Mouse (Mus musculus) urinary bladder, postnatal 10 days (tissue): ENCODE results near the gene Tomm6.

Experiments
- DNase-seq: peaks from one replicate; pipeline ENCODE4 v3.0.0; 2022; ENCODE audit warnings: low spot score

Gene Tomm6

DNA sequence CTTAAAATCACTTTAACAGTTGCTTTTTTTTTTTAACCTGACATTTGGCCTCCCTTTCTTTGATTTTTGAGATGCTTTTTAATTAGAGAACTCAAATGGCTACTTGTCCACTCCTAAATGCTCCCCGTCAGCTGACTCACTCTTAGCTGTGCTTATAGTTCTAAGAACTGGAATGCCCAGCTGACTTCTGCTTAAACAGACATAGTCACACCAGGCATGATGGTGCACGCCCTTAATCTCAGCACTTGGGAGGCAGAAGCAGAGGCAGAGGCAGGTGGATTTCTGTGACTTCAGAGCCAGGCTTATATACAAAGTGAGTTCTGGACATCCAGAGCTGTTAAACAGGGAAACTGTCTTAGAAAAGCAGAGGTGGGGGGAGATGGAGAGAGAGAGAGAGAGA, 36.2 kb downstream of the Tomm6 start:
- no peak for DNase-seq

DNA sequence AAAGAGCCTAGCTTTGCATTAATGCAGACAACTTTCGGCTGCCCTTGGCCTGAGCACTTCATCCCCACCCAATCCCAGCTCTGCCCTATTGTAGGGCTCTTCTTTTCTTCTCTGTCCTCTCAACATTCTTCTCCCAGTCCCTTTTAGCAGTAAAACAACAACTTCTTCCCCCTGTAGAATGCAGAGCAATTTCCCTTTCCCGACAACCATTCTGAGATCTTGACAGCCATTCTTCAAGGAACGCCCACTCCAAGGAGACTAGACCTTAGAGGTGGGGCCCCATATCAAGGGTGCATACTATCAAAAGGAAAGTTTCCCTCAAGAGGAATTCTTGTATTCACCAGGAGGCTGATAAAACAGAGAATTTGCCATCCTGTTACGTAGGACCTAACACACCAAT, 39.2 kb downstream of the Tomm6 start:
- no peak for DNase-seq

DNA sequence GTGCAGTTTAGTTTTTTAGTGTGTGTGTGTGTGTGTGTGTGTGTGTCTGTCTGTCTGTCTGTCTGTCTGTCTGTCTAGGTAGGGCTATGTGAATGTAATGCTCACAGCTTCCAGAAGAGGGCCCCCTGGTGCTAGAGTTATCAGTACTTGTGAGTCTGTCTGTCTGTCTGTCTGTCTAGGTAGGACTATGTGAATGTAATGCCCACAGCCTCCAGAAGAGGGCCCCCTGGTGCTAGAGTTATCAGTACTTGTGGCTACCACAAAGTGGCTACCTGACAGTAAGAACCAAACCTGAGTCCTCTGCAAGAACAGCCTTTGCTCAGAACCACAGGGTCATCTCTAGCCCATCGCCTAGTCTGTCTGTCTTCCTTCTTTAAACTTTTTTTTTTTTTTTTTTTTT, 41.5 kb downstream of the Tomm6 start:
- DNase-seq, result no peak

DNA sequence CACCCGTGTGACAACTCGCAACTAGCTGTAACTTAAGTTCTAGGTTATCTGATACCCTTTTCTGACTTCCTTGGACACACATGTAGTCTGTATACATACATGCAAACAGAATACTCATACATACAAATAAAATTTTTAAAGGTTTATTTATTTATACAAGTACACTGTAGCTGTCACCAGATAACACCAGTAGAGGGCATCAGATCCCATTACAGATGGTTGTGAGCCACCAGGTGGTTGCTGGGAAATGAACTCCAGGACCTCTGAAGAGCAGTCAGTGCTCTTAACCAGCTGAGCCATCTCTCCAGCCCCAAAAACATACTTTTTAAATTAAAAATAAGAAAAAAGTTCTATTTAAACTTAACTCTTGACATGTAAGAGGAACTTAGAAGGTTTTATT, 45.2 kb downstream of the Tomm6 start:
- DNase-seq, result no peak
